Mouse (Mus musculus) liver, adult 2 months (tissue): ENCODE results near the gene Spp2.

Experiments
- CTCF ChIP-seq: fragments of 200-500 bp; IDR thresholded peaks from 2 replicates; pipeline ENCODE4 v1.5.1; 2011; ENCODE audit warnings: low read depth, low read length, control low read depth
- POLR2A ChIP-seq: fragments of 200-500 bp; IDR thresholded peaks from 2 replicates; pipeline ENCODE4 v1.6.1; 2011; ENCODE audit warnings: low read length, control low read depth; ENCODE audit not compliant: insufficient read depth; ENCODE audit errors: extremely low read depth

- TF ChIP-seq POLR2A (no peak), CTCF (no peak)
These were observed 47.9 kb downstream of the Spp2 start for GRCm38 (mm10) chr1:88454703-88455102.
